Mouse (Mus musculus): ENCODE results near the gene Hoxa11.

Gene Hoxa11

GRCm38 (mm10) chr6:52206882-52207683 lies 38.5 kb downstream of the Hoxa11 start:
- no peak for DNase-seq (ENCODE audit: low spot score)

GRCm38 (mm10) chr6:52205638-52206621 lies 39.7 kb downstream of the Hoxa11 start:
- DNase-seq (ENCODE audit: low spot score) = no peak

- DNase-seq (ENCODE audit: low spot score) = no peak
Measured at GRCm38 (mm10) chr6:52205221-52205620, 40.4 kb downstream of the Hoxa11 start.

- no peak for DNase-seq (ENCODE audit: low spot score)
Measured at GRCm38 (mm10) chr6:52204050-52204752, 41.4 kb downstream of the Hoxa11 start, which contains the start of gene Hoxa5. Hoxa5 (minus strand) TSS chr6:52204587.

- DNase-seq (ENCODE audit: low spot score) = no peak
Measured at GRCm38 (mm10) chr6:52203371-52204049, 42.1 kb downstream of the Hoxa11 start.

- no peak for DNase-seq (ENCODE audit: low spot score)
Measured at GRCm38 (mm10) chr6:52203121-52203370, 42.6 kb downstream of the Hoxa11 start.

GRCm38 (mm10) chr6:52202362-52203120 lies 43.1 kb downstream of the Hoxa11 start:
- no peak for DNase-seq (ENCODE audit: low spot score)

- no peak for DNase-seq (ENCODE audit: low spot score)
Measured at GRCm38 (mm10) chr6:52201269-52201668, 44.3 kb downstream of the Hoxa11 start.

GRCm38 (mm10) chr6:52200751-52201250 lies 44.8 kb downstream of the Hoxa11 start:
- no peak for DNase-seq (ENCODE audit: low spot score)

GRCm38 (mm10) chr6:52200073-52200750 lies 45.4 kb downstream of the Hoxa11 start:
- no peak for DNase-seq (ENCODE audit: low spot score)

- no peak for DNase-seq (ENCODE audit: low spot score)
Measured at GRCm38 (mm10) chr6:52197271-52197670, 48.3 kb downstream of the Hoxa11 start.

GRCm38 (mm10) chr6:52196811-52197210 lies 48.8 kb downstream of the Hoxa11 start:
- DNase-seq (ENCODE audit: low spot score) = no peak

GRCm38 (mm10) chr6:52194690-52195089 lies 50.9 kb downstream of the Hoxa11 start:
- DNase-seq (ENCODE audit: low spot score) = no peak

Measured in layer of hippocampus, adult 11-12 months (tissue).